Mouse (Mus musculus) kidney, postnatal 36 days (tissue): ENCODE measurements around the gene Kcnh8.
A peak's percentile ranks its signal among the peaks of the same experiment; 100 is the strongest.

Experiments
- DNase-seq, 2 experiments: peaks; one replicate each; pipeline ENCODE4 v3.0.0; 2021 to 2022; ENCODE audit warnings: mixed read lengths in 2 of 2

Kcnh8 gene

DNA sequence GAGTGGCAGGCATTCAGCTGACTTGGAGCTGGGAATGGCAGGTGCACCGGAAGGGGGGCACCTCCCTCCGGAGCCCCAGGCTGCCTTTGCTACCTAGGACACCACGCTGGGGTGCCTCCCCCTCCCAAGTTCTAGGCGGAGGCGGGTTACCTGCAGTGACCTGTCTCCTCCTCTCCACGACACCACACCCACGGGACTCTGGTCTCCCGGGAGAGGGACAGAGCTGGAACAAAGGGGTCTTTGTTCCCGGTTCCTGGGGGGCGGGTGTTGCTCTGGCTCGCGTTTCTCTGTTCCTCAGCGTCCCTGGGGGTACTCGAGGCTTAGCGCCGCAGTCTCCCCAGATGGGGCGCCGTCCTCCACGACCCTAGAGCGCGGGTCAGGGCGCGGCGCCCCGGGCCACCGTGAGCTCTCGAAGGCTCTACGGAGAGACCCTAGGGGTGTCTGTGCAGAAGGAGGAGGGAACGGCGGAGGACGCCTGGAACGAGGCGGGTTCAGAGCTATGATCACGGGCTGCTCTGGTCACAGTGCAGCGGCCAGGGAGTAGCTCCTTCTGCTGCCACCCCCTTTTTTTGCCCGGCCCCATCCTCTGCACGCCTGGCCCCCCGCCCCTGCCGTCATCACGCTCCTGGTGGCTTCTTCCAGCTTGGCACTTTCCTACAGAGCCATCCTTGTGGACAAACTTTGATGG, at the start of gene Kcnh8:
Gene Kcnh8 (plus strand): TSS at position 617 of the 688 bp plus-strand sequence.
- peak in 1 of 2 experiments; percentile 1 for DNase-seq

DNA sequence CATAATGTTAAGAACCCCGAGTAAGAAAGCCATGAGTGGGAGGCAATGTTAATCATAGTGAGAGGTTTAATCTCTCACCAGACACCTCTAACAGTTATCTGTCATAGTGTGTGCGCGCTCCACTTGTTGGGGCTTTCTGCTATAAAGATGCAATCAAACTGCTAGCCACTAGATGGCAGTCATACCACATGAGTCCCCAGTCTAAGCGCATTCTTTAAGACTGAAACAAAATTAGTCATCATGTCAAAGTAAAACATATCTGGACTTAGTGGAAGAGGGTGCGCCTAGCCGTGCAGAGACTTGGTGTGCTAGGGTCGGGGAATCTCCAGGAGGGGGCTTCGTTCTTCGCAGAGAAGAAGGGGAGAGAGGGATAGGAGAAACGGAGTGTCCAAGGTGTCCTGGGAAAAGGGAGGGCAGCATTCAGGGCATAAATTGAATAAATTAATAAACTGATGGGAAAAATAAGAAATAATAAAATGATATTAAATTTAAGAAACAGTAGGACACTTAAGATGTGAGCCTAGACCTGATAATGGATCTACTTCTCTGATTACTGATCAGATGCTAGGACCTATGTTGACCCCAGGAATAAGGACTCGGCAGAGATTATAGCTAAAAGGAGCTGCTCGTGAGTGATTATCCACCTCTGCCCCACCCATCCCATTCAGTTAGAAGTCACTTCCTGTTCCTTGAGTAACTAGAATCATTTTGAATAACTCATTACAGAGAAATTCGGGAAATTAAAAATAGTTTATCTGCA, 42.4 kb upstream of the Kcnh8 start:
- DNase-seq, result peak; percentile 25 to 52

DNA sequence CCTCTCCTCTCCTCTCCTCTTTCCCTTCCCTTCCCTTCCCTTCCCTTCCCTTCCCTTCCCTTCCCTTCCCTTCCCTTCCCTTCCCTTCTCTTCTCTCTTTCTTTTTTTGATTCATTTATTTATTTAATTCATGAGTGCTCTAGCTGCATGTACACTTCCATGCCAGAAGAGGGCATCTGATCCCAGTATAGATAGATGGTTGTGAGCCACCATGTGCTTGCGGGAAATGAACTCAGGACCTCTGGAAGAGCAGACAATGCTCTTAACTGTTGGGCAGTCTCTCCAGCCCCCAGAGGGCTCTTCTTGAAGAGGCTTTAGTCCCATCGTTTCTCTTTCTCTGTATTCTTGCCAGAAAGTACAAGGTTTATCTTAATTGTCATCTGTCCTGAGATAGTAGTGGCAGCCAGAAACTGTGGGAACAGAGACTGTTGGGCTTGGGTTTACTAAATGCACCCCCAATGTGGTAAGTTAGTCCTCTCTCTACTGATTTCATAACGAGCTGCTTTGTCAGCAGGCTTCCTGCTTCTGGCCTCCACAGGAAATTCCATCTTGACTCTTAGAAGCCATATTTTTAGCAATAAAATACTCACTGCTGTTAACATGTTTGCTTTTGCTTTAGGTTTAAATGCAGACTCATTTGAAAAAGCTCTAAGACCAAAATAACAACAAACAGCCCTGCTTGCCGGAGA, 36.9 kb upstream of the Kcnh8 start:
- DNase-seq, result no peak

- DNase-seq, result peak in 1 of 2 experiments; percentile 15
Measured at GRCm38 (mm10) chr17:52569584-52570270, 32.8 kb upstream of the Kcnh8 start.

DNA sequence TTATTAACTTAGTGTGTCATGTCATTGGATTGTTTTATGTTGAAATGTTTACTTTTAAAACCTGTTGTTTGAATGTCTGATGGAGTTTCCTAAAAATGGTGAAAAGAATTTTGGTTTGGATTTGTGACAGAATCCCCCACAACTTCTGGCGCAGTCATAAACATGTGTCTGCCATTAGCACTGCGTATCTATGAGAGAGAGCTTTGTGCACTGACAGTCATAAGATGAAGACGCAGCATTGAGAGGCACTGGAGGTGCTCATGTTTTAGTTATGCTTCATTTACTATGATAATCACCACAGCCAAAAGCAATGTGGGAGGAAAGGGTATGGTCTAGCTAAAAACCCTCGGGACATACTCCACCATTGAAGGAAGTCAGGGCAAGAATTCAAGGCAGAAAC, 30.3 kb upstream of the Kcnh8 start:
- DNase-seq, result no peak

GRCm38 (mm10) chr17:52591503-52592194, 10.9 kb upstream of the Kcnh8 start:
- no peak for DNase-seq

- DNase-seq, result peak; percentile 31 to 32
Measured at GRCm38 (mm10) chr17:52599141-52599540, 3.4 kb upstream of the Kcnh8 start.

DNA sequence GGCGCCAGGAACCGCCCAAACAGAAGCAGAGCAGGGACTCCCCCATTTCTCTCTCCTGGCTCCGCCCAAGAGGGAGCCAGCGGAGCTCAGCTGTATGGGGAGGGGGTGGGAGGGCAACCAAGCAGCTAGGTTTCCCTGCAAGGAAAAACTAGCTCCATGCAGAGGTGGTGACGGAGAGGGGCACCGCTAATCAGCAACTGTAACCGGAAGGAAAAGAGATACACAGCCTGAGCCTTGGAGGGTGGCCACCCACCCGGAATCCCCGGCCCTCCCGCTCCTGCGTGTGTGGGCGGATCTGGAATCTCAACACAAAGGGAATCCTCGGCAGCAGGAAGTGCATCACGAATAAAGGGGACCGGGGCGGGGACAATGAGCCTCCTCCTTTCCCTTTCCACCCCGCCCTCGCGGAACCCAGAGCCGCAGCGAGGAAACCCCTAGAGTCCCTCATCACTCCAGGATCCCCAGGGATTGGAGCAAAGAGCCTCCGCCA, 1.6 kb upstream of the Kcnh8 start:
- peak; percentile 6 to 41 for DNase-seq

GRCm38 (mm10) chr17:52602781-52603170, 267 bp downstream of the Kcnh8 start:
- no peak for DNase-seq

DNA sequence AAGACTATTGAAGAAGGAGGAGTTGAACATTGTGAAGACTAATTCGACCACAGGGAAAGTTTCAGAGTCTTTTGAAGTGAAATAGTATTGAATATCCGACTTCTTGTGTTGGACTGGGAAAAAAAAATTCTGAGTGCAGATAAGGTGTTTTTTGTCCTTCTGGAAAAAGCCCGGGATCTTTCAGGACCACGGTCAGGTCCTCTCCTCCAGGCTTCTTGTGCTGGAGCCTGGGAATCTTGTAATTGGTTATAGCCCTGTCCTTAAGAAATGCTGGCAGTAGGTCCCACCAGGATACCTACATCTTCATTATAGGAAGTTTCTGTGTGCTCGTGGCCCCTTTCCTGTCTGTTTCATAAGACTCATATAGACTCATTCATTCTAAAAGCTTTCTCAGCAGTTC, 902 bp downstream of the Kcnh8 start:
- DNase-seq, result peak in 1 of 2 experiments; percentile 35

DNA sequence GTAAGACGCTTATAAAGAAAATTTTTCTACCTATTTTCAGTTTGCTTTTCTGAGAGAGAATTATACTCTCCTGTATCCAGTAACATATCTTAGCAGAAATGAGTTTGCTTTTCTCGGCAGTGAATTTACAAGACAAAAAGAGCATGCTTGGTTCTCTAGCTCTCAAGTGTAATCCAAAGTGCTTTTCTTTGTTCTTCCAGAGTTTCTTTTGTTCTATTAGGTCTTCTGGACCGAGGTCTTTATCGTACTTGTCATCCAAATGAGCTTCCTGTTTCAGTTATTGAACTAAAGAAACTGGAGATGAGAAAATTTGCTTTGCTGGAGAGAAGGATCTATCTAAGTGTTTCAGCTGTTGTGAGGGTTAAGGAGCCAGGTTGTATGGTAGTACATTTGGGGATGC, 8.9 kb downstream of the Kcnh8 start:
- DNase-seq, result no peak

DNA sequence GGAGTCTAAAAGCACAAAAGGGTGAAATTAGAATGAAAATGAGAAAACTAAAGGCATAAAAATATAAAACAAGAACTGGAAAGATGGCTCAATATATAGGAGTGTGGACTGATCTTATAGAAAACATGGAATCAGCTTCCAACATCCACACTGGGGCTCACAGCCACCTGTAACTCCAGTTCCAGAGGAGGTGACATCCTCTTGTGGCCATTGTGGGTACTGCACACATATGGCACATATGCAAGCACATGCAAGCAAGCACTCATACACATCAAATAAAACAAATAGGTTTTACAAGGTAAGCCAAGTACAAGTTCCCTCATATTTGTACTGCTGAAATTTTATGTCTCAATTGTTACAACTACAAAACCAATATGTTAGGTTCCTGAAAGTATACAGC, 46.7 kb downstream of the Kcnh8 start:
- DNase-seq, result peak in 1 of 2 experiments; percentile 31

GRCm38 (mm10) chr17:52691988-52692387, 89.5 kb downstream of the Kcnh8 start:
- no peak for DNase-seq

GRCm38 (mm10) chr17:52701944-52702343, 99.4 kb downstream of the Kcnh8 start:
- DNase-seq, result no peak

- DNase-seq, result peak; percentile 52 to 61
Measured at GRCm38 (mm10) chr17:52712319-52712718, 109.8 kb downstream of the Kcnh8 start.

DNA sequence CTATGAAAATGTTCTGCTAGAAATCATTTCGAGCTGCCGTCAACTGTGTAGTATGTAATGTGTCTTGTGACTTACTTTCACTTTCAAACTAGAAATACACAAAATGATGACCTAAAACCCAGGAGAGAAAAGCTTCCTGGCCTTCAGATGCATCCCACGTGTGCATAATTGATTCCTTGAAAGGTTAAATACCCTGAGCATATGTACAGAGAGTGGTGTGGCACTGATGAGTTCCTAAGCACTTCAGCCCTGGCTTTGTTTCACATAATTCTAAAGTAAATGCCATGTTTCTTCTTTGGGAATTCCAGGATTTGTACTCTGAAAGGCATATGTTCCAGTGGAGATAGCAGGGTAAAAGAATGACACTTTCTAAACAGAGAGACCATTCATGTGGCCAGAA, 119.7 kb downstream of the Kcnh8 start:
- no peak for DNase-seq

GRCm38 (mm10) chr17:52728806-52729205, 126.3 kb downstream of the Kcnh8 start:
- DNase-seq, result no peak

DNA sequence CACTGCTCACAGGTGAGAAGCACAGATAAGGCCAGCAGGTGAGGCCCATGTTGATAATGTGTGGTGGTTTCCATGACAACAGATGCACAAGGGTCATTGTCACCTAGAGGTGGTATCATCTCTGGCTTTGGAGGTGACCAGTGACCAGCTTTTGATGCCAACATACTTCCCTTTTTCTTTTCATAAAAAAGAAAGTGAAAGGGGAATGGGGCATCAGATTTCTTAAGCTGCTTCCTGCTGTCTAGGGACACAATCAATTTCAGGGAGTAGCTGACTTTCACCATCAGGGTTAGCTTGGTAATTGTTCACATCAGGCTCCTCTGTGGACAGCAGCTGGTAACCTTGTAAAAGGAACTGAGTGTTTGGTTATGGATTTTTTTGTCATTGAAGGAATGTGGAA, 135.9 kb downstream of the Kcnh8 start:
- no peak for DNase-seq

- DNase-seq, result peak; percentile 55 to 73
Measured at GRCm38 (mm10) chr17:52788151-52788550, 185.6 kb downstream of the Kcnh8 start.

DNA sequence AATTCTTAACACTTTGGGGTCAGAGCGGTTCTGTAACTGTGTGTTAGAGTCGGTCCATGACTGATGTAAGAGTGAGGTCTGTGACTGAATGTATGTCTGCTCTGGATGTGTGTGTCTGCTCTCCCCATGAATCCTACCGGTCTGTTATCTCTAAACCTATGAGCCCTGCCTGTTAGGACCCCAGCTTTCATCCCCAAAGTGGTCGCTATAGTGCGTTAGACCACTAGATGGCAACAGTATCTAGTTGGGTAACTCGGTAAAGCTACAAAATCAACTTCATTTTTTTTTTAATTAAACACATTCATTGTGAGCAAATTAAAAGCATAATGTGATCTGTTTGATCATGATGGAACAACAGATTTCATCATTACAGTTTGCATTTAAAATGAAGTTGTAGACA, 202.0 kb downstream of the Kcnh8 start:
- DNase-seq, result no peak

GRCm38 (mm10) chr17:52810773-52811172, 208.3 kb downstream of the Kcnh8 start:
- DNase-seq, result peak; percentile 2 to 10

- no peak for DNase-seq
Measured at GRCm38 (mm10) chr17:52819007-52819406, 216.5 kb downstream of the Kcnh8 start.
